Mouse (Mus musculus) intestine, postnatal 0 days (tissue): ENCODE data around the gene Irs2. TPM values are rescaled to one million over a fixed set of nuclear protein-coding genes. Genes with fewer than 3 reads are reported as not detected.

Source experiments
- ATAC-seq: fragments of 200-750 bp; cut with Nextera tagmentation; 2 replicates; pipeline ENCODE4 v1.8.0; 2017; ENCODE audit warnings: mild to moderate bottlenecking, moderate TSS enrichment, moderate library complexity
- H3K27ac ChIP-seq: fragments of 300-500 bp; sonication (generic); 2 replicates; pipeline ENCODE4 v1.5.1; 2014; ENCODE audit warnings: mild to moderate bottlenecking, low read depth, low read length, moderate library complexity
- H3K27me3 ChIP-seq: fragments of 300-500 bp; sonication (generic); replicated peaks from 2 replicates; pipeline ENCODE4 v1.6.1; 2014; ENCODE audit warnings: low read length, mixed read lengths; ENCODE audit not compliant: control insufficient read depth, insufficient read depth
- H3K36me3 ChIP-seq: fragments of 300-500 bp; sonication (generic); 2 replicates; pipeline ENCODE4 v1.6.1; 2014; ENCODE audit warnings: mild to moderate bottlenecking, moderate library complexity; ENCODE audit not compliant: control insufficient read depth, insufficient read depth
- H3K4me1 ChIP-seq: fragments of 300-500 bp; sonication (generic); replicated peaks from 2 replicates; pipeline ENCODE4 v1.6.1; 2014; ENCODE audit warnings: antibody characterized with exemption, low read length, mixed read lengths; ENCODE audit not compliant: control insufficient read depth, insufficient read depth
- H3K4me2 ChIP-seq: fragments of 300-500 bp; sonication (generic); replicated peaks from 2 replicates; pipeline ENCODE4 v1.6.1; 2014; ENCODE audit warnings: low read depth, mild to moderate bottlenecking, moderate library complexity
- H3K4me3 ChIP-seq: fragments of 300-500 bp; sonication (generic); 2 replicates; pipeline ENCODE4 v1.5.1; 2014; ENCODE audit warnings: low read depth, low read length
- H3K9ac ChIP-seq: fragments of 300-500 bp; sonication (generic); 2 replicates; pipeline ENCODE4 v1.6.1; 2014; ENCODE audit warnings: mild to moderate bottlenecking, low read depth, low read length
- H3K9me3 ChIP-seq: fragments of 300-500 bp; sonication (generic); 2 replicates; pipeline ENCODE4 v1.6.1; 2016; ENCODE audit warnings: mixed run types; ENCODE audit not compliant: control insufficient read depth
- CTCF ChIP-seq: sonication (generic); IDR thresholded peaks from 2 replicates; pipeline ENCODE4 v1.5.1; 2016; ENCODE audit warnings: low read depth, mild to moderate bottlenecking, control low read depth, antibody characterized with exemption, moderate library complexity
- WGBS: fragments of 180-500 bp; shearing (Covaris S2); extraction: QIAGEN DNeasy Blood & Tissue Kit; methylation state at CpG from one replicate; pipeline ENCODE4 v1.1.7; 2014; 5-methylcytosine and 5-hydroxymethylcytosine counted together
- polyA plus RNA-seq: library from polyadenylated mRNA; unstranded; fragments of >200 nt; fragmentation: Nextera tagmentation; extraction: Ambion mirVana; gene quantifications from 2 replicates; pipeline ENCODE4 v1.2.1, GENCODE M21; 2015

Irs2 gene
- polyA plus RNA-seq, 1 experiment from 2014 or later = 7.7 TPM

GRCm38 (mm10) chr8:10943314-10944060, 64.8 kb downstream of the Irs2 start:
- no peak overlapping the region for H3K4me3 ChIP-seq
- no peaks in the 10 kb centered on the region for H3K27me3 ChIP-seq
- H3K36me3 ChIP-seq = no peaks in the 10 kb centered on the region
- H3K9ac ChIP-seq = no peak overlapping the region
- H3K9me3 ChIP-seq = no peaks in the 10 kb centered on the region
- H3K4me2 ChIP-seq = no peak overlapping the region
- H3K4me1 ChIP-seq = peaks cover 10% of the 10 kb centered on the region
- no peak for ATAC-seq
- no peak overlapping the region for H3K27ac ChIP-seq
- no peak for TF ChIP-seq CTCF
- 70% methylated on average over 9 of the region's 9 CpGs for WGBS

DNA sequence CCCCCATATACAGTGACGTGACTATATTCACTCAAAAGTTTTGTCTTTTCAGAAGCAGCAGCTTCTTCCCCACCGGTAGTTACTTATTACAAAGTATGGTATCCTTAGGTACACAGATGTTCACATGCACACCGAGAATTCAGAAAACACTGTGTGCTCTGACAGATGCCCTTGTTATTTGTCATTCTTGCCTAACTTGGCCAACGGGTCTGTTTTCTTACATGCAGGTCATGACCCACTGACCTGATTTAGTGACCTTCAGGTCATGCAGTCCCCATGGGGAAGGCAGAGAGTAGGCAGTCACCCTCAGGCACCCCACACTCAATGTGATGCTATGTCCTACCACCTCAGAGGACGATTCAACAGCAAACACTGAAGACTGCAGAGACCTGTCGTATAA, 68.4 kb downstream of the Irs2 start:
- H3K27ac ChIP-seq = no peak overlapping the region
- no peak overlapping the region for H3K4me2 ChIP-seq

GRCm38 (mm10) chr8:10939210-10939782, 69.0 kb downstream of the Irs2 start:
- Histone ChIP-seq H3K9ac (no peak overlapping the region), H3K4me2 (no peak overlapping the region), H3K9me3 (no peaks in the 10 kb centered on the region), H3K4me3 (no peak overlapping the region), H3K36me3 (no peaks in the 10 kb centered on the region), H3K4me1 (no peaks in the 10 kb centered on the region), H3K27ac (no peak overlapping the region), H3K27me3 (no peaks in the 10 kb centered on the region)
- 92% methylated on average over 3 of the region's 3 CpGs for WGBS
- ATAC-seq = no peak
- TF ChIP-seq CTCF = no peak

More for the DNA sequence above, 68.4 kb downstream of the Irs2 start:
- no peaks in the 10 kb centered on the region for H3K9me3 ChIP-seq
- H3K36me3 ChIP-seq = no peaks in the 10 kb centered on the region
- no peaks in the 10 kb centered on the region for H3K27me3 ChIP-seq
- H3K4me1 ChIP-seq = no peaks in the 10 kb centered on the region
- no peak for ATAC-seq
- WGBS = 60% methylated on average over 6 of the region's 6 CpGs
- TF ChIP-seq CTCF = no peak
- H3K4me3 ChIP-seq = no peak overlapping the region
- H3K9ac ChIP-seq = no peak overlapping the region

DNA sequence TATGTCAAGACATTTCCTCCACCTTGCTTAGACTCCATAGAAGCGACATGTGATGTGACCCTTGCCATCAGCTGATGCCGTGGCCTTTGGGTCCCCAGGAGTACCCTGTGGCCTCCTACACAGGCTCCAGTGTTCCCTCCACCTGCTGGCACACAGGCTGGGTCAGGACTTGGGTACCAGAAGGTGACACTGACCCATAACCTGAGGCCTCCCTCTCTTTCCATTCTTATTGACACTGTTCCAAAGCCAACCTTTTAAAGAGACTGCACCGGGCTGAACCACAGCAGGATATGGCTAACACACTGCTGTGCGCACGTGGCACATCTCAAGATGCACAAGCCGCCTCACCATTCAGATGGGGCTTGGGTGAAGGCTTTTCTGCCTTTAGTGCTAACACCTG, 70.0 kb downstream of the Irs2 start:
- Histone ChIP-seq H3K9me3 (no peaks in the 10 kb centered on the region), H3K9ac (no peak overlapping the region), H3K4me2 (no peak overlapping the region), H3K4me3 (no peak overlapping the region), H3K27ac (no peak overlapping the region), H3K27me3 (no peaks in the 10 kb centered on the region), H3K36me3 (no peaks in the 10 kb centered on the region), H3K4me1 (no peaks in the 10 kb centered on the region)
- TF ChIP-seq CTCF = no peak
- WGBS = 96% methylated on average over 6 of the region's 6 CpGs
- no peak for ATAC-seq

DNA sequence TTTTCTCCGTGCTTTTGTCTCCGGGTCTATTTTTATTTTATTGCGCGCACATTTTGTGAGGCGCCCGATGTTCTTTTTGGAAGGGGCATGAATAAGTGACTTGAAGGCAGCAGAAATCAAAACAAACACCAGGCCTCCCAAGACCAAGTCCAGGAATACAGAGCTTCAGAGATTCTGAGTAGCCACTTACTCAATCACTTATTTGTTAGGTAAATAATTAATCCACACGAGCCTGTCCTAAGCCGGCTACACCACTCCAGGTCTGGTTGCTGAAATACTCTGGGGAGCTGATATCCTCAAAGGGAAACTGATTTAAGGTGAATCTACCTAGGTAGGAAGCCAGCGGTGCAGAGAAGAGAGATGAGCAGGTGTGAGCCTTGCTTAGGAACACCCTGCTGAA, 71.6 kb downstream of the Irs2 start:
- no peak overlapping the region for H3K27ac ChIP-seq
- no peaks in the 10 kb centered on the region for H3K36me3 ChIP-seq
- WGBS = 56% methylated on average over 9 of the region's 9 CpGs
- no peaks in the 10 kb centered on the region for H3K4me1 ChIP-seq
- TF ChIP-seq CTCF = no peak
- H3K9me3 ChIP-seq = no peaks in the 10 kb centered on the region
- peak; percentile 63; the same call in 1 of the 2 replicates for ATAC-seq
- H3K4me2 ChIP-seq = no peak overlapping the region
- H3K4me3 ChIP-seq = no peak overlapping the region
- no peaks in the 10 kb centered on the region for H3K27me3 ChIP-seq
- no peak overlapping the region for H3K9ac ChIP-seq

- 70% methylated on average over 8 of the region's 8 CpGs for WGBS
- H3K36me3 ChIP-seq = no peaks in the 10 kb centered on the region
- H3K9ac ChIP-seq = no peak overlapping the region
- no peak overlapping the region for H3K4me3 ChIP-seq
- no peak for TF ChIP-seq CTCF
- no peak for ATAC-seq
- no peaks in the 10 kb centered on the region for H3K4me1 ChIP-seq
- H3K27me3 ChIP-seq = no peaks in the 10 kb centered on the region
- H3K4me2 ChIP-seq = no peak overlapping the region
- H3K27ac ChIP-seq = no peak overlapping the region
- no peaks in the 10 kb centered on the region for H3K9me3 ChIP-seq
Observed at GRCm38 (mm10) chr8:10935231-10935630, 73.0 kb downstream of the Irs2 start.
